Mouse (Mus musculus) small intestine, adult 2 months (tissue): Measurements from ENCODE around the gene Efl1.

Experiments
- CTCF ChIP-seq: fragments of 200-500 bp; IDR thresholded peaks from 2 replicates; pipeline ENCODE4 v1.5.1; 2012; ENCODE audit warnings: low read depth, mild to moderate bottlenecking, control low read depth, inconsistent platforms, low read length, moderate library complexity, mixed read lengths; ENCODE audit not compliant: insufficient replicate concordance, insufficient read length; ENCODE audit errors: extremely low read depth
- POLR2A ChIP-seq: fragments of 200-500 bp; IDR thresholded peaks from 2 replicates; pipeline ENCODE4 v1.6.1; 2012; ENCODE audit warnings: low read depth, mild to moderate bottlenecking, control low read depth, inconsistent platforms, low read length, moderate library complexity

DNA sequence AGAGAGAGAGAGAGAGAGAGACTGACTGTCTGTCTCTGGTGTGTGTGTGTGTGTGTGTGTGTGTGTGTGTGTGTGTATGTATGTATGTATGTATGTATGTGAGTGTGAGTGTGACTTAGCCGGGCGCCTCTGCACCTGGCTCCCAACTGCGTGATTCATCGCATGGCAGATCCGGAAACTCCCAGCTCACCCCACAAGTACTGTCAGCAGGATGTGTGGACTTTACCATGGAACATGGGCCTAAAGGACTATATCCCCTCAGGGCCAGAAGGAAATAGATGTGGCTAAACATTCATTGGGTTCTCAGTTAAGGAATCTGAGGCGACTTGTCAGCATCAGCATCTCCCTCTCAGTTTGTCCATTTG, 649 bp downstream of the Efl1 start:
- no peak for TF ChIP-seq POLR2A
- TF ChIP-seq CTCF: no peak
